Mouse (Mus musculus): Measurements from ENCODE around the gene Neu1.

GRCm38 (mm10) chr17:34955884-34956283, 24.8 kb downstream of the Neu1 start:
- TF ChIP-seq CTCF (conservative IDR thresholded peaks at IDR 0.05; ENCODE audit: low read length) = no peak
- TF ChIP-seq NANOG (IDR thresholded peaks at IDR 0.05; ENCODE audit: borderline replicate concordance, low read length) = no peak
- no peak for TF ChIP-seq POU5F1 (IDR thresholded peaks at IDR 0.05; ENCODE audit: borderline replicate concordance, low read length)
